Mouse (Mus musculus) C2C12 (cell line): ENCODE data around the gene Nhp2.

Experiments used
- CTCF ChIP-seq: IDR thresholded peaks from one replicate; pipeline ENCODE4 v1.5.1; 2011; ENCODE audit not compliant: control insufficient read depth, insufficient read depth, insufficient read length
- MAX ChIP-seq: IDR thresholded peaks from one replicate; pipeline ENCODE4 v1.6.1; 2011; ENCODE audit warnings: mild to moderate bottlenecking, control low read depth
- MYOD1 ChIP-seq: IDR thresholded peaks from one replicate; pipeline ENCODE4 v1.6.1; 2011; ENCODE audit warnings: low read depth; ENCODE audit not compliant: control insufficient read depth, insufficient read length

DNA sequence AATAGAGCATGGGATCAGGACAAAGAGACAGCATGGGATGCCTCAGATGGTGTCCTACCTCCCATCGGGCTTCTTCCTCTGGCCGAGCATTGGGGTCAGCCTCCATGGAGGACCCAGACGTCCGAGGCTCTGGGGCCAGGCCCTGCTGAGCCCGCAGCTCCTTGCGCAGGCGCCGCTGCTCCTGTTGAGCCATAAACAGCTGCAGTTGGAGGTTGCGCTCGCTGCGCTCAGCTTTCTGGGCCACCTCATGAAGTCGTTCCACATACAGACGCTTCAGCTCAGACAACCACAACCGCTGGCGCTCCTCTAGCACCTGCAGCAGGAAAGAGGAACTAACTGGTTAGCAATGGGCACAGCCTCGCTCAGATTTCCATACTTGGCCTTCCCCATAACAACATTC lies 24.7 kb downstream of the Nhp2 start:
- TF ChIP-seq CTCF (no peak), MAX (no peak), MYOD1 (no peak)
